Mouse (Mus musculus) cerebellum, adult (tissue): ENCODE measurements at regions not wholly inside any gene's neighbourhood (a gene's known extent, or its start where the extent isn't known, plus 50 kb on each side); places are given as distances from the start of the nearest gene placed in this dataset.

ENCODE experiments used
- ATAC-seq: cut with Nextera tagmentation; 2 replicates; pipeline ENCODE4 v1.9.2; 2017; ENCODE audit warnings: mild to moderate bottlenecking, moderate library complexity, mixed read lengths; ENCODE audit not compliant: insufficient number of reproducible peaks, low FRiP score, low TSS enrichment

DNA sequence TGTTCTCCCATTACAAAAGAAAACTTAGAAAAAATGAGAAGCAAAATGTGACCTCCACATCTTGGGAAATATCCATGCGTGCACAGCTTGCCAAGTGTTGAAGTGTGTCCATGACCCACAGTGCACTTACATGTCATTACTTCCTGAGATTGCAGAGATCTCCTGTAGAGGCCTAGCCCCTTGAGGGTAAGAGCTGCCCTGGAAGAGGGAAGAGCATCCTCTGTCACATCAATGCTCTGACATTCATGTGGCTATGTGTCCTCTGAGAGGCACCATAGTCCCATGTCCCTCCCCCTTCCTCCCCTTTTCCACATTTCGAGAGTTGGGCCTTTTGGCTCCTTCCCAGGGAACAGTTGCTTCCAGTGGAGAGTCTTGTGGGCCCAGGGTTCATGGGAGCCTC is 121.4 kb upstream of the Gas1 start:
- ATAC-seq: no peak

DNA sequence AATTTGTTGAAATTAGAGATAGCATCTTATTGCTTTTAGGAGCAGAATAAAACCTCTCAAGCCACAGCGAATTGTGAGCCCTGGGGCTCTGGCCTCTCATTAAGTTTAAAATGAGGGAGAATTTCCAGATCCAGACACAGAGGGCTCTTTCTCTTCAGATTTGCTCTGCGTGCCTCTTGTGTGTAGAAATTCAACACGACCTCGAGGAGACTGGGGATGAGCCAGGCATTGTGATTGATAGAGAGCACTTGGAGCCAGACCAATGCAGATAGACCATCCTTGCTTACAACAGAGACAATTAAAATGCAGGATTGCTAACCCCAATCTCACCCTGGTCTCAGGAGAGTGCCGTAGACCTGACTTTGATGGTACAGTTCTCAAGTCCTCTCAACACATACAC is 121.9 kb upstream of the Gas1 start:
- ATAC-seq: no peak

DNA sequence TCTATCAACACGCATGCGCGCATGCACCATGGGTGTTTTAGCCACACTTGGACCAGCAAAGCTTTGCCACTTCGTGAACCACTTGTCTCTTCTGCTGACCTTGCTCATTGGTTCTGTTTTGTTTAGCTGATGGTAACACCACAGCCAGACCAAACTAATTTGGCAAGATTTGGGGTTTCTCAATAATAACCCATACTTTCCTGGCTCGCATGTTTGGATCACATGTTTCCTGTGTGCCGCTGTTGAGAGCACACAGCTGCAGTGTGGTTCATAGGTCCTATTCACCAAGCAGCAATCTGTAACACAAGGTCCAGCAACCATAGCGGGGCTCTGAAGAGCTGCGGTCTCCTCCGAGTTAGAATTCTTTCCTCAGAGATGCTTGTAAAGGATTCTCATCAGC is 126.4 kb upstream of the Gas1 start:
- no peak for ATAC-seq

DNA sequence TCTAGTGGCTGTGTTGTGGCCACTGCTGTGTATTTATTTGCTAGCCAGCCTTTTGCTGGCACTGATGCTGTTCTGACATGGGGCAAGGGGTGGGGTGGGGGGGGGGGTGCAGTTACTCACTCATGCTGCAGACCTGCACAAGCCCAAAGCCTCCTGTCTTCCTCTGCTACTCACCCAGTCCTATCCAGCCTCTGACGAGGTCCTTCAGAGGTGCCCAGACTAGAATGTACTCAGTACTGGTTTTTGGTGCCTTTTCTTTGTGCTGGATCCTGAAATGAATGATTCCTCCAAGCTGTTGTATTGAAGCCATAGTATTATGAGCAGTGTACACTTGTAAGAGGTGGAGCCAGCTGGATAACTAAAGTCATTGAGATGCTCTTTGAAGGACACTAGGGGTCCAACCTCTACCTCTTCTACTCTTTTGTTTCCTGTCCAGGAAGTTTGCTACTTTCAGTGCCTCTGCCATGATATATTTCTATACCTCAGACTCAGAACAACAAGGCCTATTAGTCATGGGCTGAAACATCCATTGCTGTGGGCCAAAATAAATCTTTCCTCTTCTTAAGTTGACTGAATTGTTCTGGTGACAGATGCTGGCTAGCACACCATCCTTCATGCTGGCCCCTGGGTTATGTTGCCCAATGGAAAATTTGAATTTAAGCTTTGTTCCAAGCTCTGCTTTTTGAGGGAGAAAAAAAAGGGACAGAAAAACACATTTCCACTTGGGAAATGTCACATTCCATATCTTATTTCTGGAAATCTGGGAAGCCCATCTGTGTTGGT is 128.1 kb upstream of the Gas1 start:
- ATAC-seq: no peak

DNA sequence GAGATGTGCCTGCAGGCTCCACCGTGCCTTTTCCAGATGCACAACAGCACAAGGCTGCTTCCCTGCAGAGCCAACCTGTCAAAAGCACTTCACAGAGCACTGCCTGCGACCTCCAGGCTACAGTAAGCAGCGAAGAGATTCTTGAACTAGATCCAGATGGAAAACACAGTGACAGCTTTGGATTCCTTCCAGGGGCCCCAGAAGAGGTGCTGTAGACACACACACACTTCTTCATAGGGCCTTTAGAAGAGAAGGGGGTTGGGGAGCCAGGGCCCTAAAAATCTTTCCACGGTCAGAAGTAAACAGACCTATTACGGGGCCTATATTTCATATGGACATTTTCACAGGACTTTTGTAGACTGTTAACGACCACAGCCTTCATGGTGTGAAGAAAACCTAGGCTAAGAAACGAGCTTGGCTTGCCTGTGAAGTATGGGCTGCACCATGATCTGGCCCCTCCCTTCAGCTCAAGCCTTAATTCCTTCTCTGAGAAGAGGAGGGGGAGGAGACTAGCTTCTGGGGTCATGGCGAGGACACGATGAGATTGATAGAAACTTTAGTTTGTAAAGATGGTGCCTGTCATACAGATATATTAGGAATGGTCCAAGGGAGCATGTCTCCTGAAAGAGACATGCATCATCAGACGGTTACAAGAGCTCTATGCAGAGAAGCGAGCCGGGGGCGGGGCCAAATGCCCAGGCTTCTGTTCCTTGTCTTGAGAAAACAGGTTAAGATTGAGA is 131.1 kb upstream of the Gas1 start:
- no peak for ATAC-seq

DNA sequence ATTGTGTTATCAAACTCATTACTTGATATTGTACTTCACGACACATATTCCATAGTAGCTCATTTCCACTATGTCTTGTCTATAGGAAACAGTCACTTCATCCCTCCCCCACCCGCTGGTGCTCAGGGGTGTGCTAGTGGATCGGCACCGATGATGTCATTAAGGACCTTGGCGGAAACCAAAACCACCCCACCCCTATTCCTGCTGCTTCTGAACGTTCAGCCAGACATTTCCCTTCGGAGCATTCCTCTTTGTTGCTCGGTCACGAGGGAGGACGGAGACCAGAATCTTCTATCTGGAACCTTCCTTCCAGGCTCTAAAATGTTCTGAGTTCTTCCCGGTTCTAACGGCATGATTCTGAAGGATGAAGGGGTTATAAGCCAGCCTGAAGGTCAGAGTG is 132.3 kb upstream of the Gas1 start:
- no peak for ATAC-seq

DNA sequence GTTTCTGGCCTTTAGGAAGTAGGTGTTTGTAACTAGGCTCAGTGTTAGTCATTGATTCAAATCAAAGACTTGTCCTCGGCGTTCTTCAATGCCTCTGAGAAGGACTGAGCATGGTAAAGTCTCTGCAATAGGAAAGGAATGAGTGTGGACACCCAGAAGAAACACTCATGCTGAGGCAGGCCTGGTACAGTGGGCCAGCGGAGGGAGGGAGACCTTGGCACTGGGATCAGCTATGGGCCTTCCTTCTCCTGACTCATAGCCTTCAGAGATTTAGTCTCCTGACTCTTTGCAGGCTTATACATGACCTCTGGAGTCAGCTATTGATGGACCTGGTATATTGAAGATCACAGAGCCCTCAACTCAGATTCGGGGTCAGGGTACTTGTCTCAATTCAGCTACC is 132.8 kb upstream of the Gas1 start:
- no peak for ATAC-seq

DNA sequence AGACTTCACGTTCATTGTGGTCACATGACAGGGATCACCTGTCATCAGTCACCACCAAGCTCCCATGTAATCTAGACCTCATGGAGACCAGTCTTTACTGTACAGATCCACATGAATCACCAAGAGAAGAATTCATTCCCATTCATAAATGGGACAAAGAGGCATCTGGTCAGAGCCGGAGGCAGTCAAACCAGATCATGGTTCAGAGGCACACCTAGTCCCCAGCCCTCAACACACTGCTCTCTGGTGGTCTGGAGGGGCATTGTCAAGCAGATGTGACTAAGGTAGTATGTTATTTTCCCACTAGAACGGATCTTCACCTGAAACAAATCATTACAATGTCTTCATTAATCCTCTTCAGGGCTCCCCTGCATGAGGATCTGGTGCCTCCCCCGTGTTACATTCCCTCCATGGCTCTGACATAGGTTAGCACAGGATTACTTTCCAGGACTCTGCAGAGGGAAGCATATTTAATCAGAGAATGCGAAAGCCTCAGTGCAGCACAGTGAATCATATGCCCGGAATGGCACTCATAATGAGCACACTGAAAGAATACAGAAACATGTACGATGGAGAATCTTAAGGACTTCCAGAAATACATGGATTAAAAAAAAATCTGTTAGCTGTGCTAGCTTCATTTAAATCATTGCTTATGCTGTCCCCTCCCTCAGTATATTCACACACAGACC is 135.4 kb upstream of the Gas1 start:
- no peak for ATAC-seq

DNA sequence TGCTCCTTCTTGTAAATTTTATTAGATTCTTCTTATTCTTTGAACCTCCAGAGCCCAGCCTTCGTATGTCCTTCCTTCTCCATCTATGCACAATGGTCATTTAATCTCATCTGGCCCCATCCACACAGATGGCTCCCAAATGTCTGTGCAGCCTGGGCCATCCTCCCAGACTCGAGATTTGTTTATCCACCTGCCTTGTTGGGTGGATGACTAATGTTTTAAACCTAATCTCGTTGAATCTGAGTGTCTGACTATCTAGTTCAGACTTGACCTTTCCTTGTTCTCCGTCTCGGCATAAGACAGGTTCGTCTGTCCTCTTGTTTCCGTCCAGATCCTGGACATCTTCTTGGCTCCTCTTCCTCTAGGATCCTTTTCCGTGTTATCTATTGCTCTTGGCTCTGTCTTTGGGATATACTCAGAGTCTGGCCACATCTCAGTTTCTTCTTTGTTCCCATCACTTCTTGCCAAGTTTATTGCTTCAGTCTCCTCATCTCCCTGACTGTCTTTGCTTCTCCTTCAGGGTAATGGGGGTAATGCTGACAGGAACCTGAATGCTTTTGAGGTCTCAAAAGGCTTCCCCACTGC is 141.4 kb upstream of the Gas1 start:
- no peak for ATAC-seq

DNA sequence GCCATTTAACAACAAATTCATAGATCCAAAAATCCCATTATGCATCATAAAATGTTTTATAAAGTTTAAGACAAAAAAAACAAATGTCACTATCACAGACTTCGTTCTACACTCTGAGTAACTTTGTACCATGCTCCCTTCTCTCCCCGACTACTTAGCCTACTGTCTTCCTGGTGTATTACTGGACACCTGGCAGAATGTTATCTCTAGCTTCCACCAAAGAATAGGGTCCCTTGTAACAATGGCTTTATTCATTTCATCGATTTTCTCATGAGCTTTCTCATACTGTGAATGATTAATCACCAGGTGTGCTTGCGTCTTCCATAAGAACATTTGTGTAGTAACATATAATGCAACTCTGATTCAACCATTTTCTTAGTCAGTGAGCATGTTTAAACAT is 142.1 kb upstream of the Gas1 start:
- no peak for ATAC-seq

DNA sequence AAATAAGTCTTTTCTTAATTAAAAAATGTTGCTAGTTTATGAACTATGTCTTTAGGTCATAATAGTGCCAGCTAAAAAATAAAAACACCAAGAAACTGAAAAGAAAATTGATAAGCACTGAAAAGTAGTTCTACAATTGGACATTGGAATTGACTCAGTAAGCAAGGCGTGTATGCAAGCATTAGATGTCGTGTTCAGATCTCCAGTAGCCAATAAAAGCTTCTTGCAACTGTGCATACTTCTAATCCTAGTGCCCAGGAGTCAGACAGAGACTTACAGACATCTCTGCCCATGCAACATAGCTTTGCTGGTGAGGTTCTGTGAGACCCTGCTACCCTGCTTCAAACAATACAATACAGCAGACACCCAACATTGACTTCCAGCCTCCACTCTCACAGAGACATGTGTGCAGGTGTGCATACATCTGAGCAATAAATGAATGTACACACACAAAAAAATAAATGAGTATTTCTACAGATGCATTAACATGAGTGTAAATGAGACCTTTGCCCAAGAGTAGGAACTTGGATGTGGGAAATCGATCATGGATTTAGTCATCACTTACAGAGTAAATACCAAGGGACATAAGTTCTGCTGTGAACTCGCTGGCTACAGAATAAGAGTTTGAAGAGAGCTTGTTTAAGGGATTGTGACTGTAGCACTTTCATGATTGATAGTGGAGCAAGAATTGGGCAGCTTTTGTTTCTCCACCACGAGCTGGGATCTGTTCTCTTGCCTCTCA is 142.9 kb upstream of the Gas1 start:
- no peak for ATAC-seq

DNA sequence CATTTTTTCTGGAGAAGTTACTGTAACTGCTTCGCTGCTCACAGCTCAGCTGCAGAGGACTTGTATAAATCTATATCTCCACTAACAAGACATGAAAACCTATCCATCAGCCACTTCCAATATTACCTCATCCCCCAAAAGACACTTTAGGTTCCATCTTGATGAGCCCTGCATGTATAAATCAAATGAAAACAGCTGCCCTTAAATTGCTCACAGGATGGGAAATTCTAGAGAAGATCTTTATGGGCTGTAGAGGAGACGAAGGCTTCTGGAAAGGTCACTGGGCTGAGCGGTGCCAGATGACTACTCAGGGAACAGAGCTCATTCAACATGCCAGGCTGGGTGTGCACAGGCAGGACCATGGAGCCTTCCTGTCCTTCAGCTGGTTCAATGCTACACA is 145.4 kb upstream of the Gas1 start:
- ATAC-seq: no peak

DNA sequence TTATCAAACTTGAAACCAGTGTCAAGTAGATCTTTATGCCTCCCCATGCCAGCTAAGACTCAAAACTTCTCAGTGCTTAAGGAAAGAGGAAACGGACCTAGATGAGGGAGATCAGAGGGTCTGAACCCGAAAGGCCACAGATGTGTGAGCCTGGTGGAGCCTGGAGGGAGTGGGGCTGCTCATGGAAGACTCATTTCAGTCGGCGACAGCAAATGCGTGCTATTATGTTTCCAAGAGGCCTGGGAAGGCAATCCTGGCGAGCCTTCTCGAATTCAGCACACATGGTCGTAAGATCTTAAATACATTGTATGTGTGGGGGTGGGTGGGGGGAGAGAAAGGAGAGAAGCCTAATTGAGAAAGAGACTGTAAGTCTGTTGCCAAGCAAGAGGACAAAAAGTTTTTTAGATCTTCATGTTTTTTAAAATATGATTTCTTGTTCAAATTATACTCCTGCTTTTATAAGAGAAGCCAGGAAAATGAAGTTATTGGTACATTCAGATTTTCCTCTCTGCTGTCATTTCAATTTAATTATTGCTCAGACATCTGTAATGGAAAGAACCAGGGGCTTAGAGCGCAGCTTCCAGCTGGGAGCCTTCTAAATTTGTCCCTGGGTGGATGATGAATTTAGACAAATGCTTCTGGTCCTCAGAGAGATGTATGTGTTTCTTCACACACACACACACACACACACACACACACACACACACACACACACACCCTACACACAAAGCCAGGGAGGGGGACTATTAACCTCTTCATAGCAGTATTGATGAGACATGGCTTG is 153.5 kb upstream of the Gas1 start:
- no peak for ATAC-seq

DNA sequence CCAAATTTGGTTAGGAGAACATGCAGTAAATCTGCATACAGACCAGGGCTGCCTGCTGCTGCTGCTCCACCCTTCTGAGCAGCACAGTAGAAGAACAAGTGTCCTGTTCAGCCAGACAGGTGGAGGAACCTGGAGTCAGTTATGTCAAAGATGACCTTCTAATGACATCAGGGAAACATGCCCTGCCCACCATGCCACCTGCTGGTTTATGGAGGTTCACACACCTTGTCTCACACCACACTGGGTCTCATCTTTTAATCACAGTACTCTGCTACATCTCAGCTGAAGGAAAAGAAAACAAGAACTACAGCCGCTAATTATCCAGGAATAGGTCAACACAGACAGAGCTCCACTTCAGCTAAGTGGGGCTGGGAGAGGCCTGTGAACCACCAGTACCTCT is 159.0 kb upstream of the Gas1 start:
- ATAC-seq: no peak

DNA sequence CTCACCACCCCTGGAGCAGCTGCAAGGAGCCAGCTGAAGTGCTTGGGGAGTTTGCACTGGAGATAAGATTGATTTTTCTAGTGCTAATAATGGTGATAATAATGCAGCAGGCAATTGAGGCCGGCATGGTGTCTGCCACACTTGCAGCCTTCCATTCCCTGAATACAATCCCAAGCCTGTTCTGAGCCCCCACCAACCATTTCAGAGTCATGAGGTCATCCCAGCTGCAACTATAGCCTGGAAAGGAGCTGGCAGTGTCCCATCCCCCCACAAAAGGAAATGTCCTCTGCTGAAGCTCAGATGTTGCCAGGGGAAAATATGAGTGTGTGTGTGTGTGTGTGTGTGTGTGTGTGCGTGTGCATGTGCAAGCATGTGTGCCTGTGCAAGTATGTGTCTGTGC is 160.2 kb upstream of the Gas1 start:
- no peak for ATAC-seq

DNA sequence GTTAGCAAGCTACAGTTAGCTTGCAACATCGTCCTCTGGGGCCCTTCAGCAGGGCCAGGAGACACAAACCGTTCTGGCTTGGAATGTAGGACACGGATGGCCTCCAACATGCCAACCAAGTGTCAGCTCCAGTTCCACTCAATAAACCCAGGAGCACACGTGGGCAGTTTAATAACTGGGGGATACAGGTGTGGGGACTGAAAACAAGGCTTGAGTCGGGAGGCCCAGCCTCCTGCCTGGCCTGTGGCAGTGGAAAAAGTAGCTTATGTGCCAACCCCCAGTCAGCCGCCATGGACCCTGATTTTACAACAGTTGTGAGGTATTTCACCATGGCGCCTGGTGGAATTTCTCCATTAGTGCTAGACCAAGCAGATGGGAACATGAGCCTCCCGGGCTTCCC is 160.9 kb upstream of the Gas1 start:
- no peak for ATAC-seq

DNA sequence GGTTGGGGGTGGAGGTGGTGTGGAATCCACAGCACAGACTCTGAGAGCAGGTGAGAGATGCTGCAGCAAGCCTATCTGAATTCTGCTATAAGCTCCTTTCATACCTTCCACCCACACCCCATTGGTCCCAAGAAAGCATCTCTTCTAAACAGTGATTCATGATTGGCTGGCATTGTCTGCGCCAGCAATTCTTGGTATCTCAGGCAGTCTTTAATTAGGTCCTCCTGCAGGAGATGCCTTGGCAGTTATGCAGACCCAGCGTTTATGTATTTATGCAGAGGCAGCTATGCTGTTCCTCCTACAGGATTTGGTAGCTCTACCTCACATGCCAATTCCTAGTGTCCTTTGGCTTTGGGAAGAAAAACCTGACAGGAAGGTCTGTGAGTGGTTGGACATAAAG is 162.9 kb upstream of the Gas1 start:
- ATAC-seq: no peak

DNA sequence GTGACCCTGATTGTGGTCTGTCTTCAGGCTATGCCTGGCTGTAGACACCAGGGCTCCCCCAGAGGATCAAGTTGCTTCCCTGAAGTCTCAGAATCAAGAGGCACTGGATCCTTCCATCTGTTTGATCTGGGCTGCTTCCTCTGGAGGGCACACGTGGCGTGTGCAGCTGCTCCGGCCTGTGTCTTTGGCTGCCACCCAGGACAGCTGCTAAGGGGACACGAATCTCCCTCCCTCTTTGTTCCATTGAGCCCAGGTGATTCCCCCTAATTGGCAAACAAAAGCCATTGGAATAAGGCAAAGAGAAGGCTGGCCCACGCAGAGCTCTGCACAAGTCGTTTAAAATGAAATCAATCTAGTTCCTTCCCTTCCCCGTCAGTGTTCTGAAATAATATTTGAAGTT is 170.7 kb upstream of the Gas1 start:
- ATAC-seq: no peak

DNA sequence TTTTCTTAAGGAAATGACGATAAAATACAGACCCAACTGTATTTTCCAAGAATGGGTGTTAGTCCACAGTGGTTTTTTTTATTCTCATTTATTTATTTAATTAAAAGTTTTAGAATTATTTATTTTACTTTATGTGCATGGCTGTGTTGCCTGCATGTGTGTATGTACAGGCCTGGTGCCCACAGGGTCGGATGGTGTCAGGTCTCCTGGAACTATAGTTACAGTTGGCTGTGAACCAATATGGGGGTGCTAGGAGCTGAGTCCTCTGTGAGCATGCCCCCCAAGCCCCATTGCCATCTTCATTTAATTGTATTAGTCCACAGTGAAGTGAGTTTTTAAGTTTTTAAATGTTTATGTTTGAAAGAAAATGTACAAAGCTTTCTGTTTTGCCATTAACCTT is 171.3 kb upstream of the Gas1 start:
- ATAC-seq: no peak
